Mouse (Mus musculus) lung, adult 2 months (tissue): ENCODE results near the gene Mansc1.

Experiments
- CTCF ChIP-seq: fragments of 200-500 bp; IDR thresholded peaks from 2 replicates; pipeline ENCODE4 v1.5.1; 2011; ENCODE audit warnings: mild to moderate bottlenecking, low read length, control low read depth; ENCODE audit not compliant: insufficient read depth
- POLR2A ChIP-seq: fragments of 200-500 bp; IDR thresholded peaks from 2 replicates; pipeline ENCODE4 v1.6.1; 2011; ENCODE audit warnings: low read depth, mild to moderate bottlenecking, control low read depth, low read length, borderline replicate concordance; ENCODE audit errors: extremely low read depth

GRCm38 (mm10) chr6:134677504-134677903 is 45.2 kb upstream of the Mansc1 start:
- no peak for TF ChIP-seq POLR2A
- no peak for TF ChIP-seq CTCF
